Mouse (Mus musculus) megakaryocyte, embryonic 14.5 days (primary cell): ENCODE results near the gene Prkar2a. TPM values are rescaled to one million over a fixed set of nuclear protein-coding genes. Genes with fewer than 3 reads are reported as not detected.

ENCODE experiments used
- H3K27me3 ChIP-seq: replicated peaks from 2 replicates; pipeline ENCODE3; 2012; ENCODE audit warnings: inconsistent platforms
- H3K36me3 ChIP-seq: replicated peaks from 2 replicates; pipeline ENCODE3; 2012; ENCODE audit warnings: low read length, inconsistent platforms, mixed read lengths
- H3K4me1 ChIP-seq: 2 replicates; pipeline ENCODE4 v1.6.1; 2012; ENCODE audit warnings: inconsistent platforms
- H3K4me3 ChIP-seq: replicated peaks from 2 replicates; pipeline ENCODE3; 2012; ENCODE audit warnings: moderate library complexity, mild to moderate bottlenecking, inconsistent platforms
- H3K9me3 ChIP-seq: 2 replicates; pipeline ENCODE4 v1.6.1; 2012; ENCODE audit warnings: inconsistent platforms
- FLI1 ChIP-seq: IDR thresholded peaks from 2 replicates; pipeline ENCODE4 v1.6.1; 2012; ENCODE audit warnings: low read length, inconsistent platforms, mixed read lengths
- GATA1 ChIP-seq: IDR thresholded peaks from 3 replicates; pipeline ENCODE4 v1.6.1; 2012; ENCODE audit warnings: mixed read lengths, low read length, inconsistent platforms, borderline replicate concordance
- polyA plus RNA-seq: library from polyadenylated mRNA; stranded (reverse); fragments of >175 nt; gene quantifications from 2 replicates; pipeline ENCODE4 v1.2.3, GENCODE M21; 2012; ENCODE audit warnings: low replicate concordance; ENCODE audit not compliant: insufficient read depth

The Prkar2a gene
- polyA plus RNA-seq, 1 experiment, result 2.8 TPM

DNA sequence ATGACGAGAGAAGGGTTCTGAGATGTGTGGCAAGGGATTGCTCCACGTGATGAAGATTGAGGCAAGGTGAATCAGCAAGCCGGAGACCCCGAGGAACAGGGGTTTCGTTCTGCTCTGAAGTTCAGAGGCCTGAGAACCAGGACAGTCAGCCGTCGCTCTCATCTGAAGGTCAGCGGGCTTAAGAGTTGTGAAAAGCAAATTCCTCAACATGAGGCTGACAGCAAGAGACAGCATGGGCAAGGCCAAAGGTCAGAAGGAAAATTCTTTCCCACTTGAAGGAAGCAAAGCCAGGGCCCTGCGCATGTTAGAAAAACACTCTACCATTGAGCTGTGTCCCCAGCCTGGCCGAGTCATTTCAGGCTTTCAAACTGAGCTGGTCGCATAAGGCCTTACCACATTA is 61.5 kb downstream of the Prkar2a start:
- peaks cover 34% of the 10 kb centered on the region for H3K36me3 ChIP-seq
- H3K9me3 ChIP-seq, result no peaks in the 10 kb centered on the region
- H3K4me1 ChIP-seq, result peaks cover 4% of the 10 kb centered on the region; the same call in 1 of the 2 replicates
- peaks cover 13% of the 10 kb centered on the region for H3K27me3 ChIP-seq
- H3K4me3 ChIP-seq, result no peak overlapping the region
- TF ChIP-seq GATA1 (no peak), FLI1 (no peak)

DNA sequence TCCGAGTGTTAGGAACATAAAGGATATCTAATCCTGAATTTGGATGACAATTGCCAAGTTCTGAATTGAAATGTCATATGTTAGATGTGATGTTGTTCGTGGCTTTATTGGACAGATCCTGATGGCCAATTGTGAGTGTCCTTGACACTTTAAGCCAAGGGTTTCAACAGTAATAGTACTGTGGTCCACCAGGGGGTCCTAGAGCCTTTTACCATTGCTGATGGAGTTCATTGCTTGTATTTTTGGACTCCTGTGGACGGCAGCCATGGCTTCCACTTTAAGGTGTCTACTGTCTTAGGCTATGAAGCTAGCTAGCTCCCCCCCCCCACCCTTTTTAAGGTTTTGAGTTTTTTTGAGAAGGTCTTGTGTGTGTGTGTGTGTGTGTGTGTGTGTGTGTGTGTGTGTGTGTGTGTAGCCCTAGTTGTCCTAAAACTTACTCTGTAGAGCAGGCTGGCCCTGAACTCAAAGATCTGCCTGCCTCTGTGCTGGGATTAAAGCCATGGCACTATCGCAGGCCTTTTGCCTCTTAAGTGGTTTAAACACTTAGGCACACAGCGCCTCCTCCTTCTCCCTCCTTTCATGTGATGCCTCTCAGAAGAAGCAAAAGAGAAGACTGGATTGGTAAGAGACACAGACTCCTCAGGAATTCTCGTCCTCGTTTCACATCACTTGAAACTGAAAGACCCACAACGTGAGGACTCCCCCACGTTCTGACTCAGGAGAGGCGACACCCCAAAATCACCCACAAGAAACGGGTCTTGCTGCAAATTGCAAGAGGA is 63.2 kb downstream of the Prkar2a start:
- TF ChIP-seq GATA1 (no peak), FLI1 (no peak)
- H3K36me3 ChIP-seq, result peaks cover 16% of the 10 kb centered on the region
- H3K27me3 ChIP-seq, result peaks cover 13% of the 10 kb centered on the region
- H3K4me1 ChIP-seq, result peaks cover 4% of the 10 kb centered on the region; the same call in 1 of the 2 replicates
- H3K4me3 ChIP-seq, result no peak overlapping the region
- no peaks in the 10 kb centered on the region for H3K9me3 ChIP-seq

DNA sequence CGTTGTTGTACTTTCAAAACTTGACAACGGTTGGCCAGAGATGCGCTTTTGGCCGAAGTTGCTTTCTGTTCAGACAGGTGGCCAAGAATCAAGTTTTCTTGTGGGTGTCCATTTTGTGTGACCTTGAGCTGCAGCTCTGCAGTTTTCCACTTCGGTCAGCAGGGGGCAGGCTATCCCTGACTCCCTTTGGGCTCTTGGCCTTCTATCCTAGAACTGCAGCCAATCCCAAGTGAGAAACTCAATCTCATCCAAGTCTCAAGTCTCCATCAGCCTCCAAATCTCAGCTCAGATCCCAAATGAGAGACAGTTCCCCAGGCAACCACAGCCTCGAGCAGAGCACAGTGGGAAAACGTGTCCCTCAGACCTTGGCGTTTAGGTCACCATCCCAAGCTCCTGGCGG is 64.2 kb downstream of the Prkar2a start:
- Histone ChIP-seq H3K27me3 (peaks cover 13% of the 10 kb centered on the region), H3K9me3 (no peaks in the 10 kb centered on the region), H3K4me3 (no peak overlapping the region), H3K36me3 (peaks cover 7% of the 10 kb centered on the region), H3K4me1 (peaks cover 4% of the 10 kb centered on the region; the same call in 1 of the 2 replicates)
- no peak for TF ChIP-seq FLI1
- no peak for TF ChIP-seq GATA1

DNA sequence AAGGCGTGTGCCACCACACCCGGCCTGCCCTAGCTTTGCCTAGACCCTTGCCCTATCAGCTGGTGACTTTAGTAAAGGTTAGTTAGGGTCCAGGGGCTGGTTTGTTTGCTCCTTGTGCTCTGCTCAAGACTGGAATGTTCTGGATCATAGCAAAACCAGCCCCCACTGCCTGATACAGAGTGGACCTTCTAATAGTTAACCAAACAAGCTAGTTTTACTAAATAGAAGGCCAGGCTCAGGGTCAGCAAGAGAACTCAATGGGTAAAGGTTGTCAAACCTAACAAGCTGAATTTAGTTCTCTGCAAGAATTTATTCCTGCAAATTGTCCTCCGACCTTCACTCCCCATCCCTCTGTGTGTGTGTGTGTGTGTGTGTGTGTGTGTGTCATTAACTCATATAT is 64.9 kb downstream of the Prkar2a start:
- TF ChIP-seq FLI1, result no peak
- no peak for TF ChIP-seq GATA1
- peaks cover 4% of the 10 kb centered on the region; the same call in 1 of the 2 replicates for H3K4me1 ChIP-seq
- no peak overlapping the region for H3K4me3 ChIP-seq
- no peaks in the 10 kb centered on the region for H3K9me3 ChIP-seq
- peaks cover 13% of the 10 kb centered on the region for H3K27me3 ChIP-seq
- peaks cover under 1% of the 10 kb centered on the region for H3K36me3 ChIP-seq

DNA sequence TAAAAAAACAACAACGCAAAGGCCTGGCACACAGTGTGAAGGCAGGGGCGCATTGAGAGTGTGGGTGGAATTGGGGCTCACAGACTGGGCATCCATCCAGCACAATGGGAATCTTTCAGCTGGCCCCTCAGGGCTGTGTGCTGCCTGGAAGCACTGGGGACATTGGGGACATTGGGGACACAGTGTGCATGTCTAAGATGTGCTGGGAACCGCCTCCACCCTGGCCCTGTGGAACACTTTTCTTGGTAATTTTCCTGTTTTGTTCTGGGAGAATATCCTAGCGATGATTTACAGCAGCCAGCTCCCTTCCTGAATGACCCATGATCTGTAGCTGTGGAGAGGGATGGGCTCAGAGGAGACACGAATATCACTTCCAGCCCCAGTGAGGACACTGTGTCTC is 65.3 kb downstream of the Prkar2a start:
- no peak overlapping the region for H3K4me3 ChIP-seq
- peaks cover 4% of the 10 kb centered on the region; the same call in 1 of the 2 replicates for H3K4me1 ChIP-seq
- TF ChIP-seq FLI1, result no peak
- TF ChIP-seq GATA1, result no peak
- H3K36me3 ChIP-seq, result no peaks in the 10 kb centered on the region
- peaks cover 2% of the 10 kb centered on the region; the same call in 1 of the 2 replicates for H3K9me3 ChIP-seq
- peaks cover 13% of the 10 kb centered on the region for H3K27me3 ChIP-seq

DNA sequence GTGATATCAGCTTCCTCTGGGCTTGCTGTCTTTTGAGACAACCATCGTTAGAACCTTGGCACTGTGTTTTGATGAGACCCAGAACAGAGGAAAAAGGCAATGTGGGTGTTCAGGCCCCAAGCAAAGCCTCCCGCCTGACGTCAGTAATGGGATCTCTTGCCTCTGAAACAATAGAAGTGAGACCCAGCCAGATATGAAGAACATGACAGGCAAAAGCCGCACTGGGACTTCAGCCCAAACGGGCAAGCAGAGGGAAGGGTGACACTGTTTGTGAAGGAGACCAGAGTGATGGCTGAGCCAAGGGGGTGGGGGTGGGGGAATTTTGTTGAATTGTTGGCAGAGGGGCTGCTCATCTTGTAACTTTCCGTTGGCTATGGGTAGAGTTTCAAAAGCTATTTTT is 68.3 kb downstream of the Prkar2a start:
- Histone ChIP-seq H3K36me3 (no peaks in the 10 kb centered on the region), H3K9me3 (peaks cover 8% of the 10 kb centered on the region), H3K27me3 (peaks cover 13% of the 10 kb centered on the region), H3K4me1 (peaks cover 4% of the 10 kb centered on the region; the same call in 1 of the 2 replicates), H3K4me3 (no peak overlapping the region)
- TF ChIP-seq GATA1, result no peak
- TF ChIP-seq FLI1, result no peak

DNA sequence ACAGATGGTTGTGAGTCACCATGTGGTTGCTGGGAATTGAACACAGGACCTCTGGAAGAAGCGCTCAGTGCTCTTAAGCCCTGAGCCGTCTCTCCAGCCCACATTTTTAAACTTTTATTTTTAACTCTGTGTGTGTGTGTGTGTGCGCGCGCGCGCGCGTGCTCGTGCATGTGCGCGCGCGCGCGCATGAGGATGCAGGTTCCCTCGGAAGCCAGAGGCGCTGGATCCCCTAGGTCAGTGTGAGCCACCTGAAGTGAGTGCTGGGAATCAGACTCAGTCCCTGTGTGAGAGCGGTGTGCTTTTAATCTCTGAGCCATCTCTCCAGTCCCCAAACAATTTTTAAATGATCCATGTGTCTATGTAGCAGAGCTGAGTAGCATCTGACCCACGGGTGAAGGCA is 70.0 kb downstream of the Prkar2a start:
- Histone ChIP-seq H3K9me3 (peaks cover 8% of the 10 kb centered on the region), H3K36me3 (no peaks in the 10 kb centered on the region), H3K4me3 (no peak overlapping the region), H3K27me3 (peaks cover 13% of the 10 kb centered on the region), H3K4me1 (no peaks in the 10 kb centered on the region)
- TF ChIP-seq FLI1 (no peak), GATA1 (no peak)

DNA sequence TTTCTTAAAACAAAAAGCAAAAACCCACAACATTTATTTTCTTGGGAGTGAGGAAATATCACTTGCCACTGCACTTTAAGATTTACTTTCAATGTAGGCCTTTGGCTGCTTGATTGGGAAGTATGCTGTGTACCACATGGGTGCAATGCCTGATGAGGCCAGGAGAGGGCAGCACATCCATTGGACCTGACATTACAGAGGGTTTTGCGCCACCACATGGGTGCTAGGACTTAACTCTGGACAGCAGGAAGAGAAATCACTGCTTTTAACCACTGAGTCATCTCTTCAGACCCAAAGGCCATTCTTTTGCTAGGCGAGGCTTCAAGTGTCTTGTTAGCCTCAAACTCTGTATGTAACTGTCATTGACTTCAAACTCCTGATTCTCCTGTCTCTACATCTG is 70.7 kb downstream of the Prkar2a start:
- no peaks in the 10 kb centered on the region for H3K4me1 ChIP-seq
- H3K27me3 ChIP-seq, result peaks cover 8% of the 10 kb centered on the region
- no peak overlapping the region for H3K4me3 ChIP-seq
- no peak for TF ChIP-seq FLI1
- TF ChIP-seq GATA1, result no peak
- H3K36me3 ChIP-seq, result no peaks in the 10 kb centered on the region
- peaks cover 8% of the 10 kb centered on the region for H3K9me3 ChIP-seq

DNA sequence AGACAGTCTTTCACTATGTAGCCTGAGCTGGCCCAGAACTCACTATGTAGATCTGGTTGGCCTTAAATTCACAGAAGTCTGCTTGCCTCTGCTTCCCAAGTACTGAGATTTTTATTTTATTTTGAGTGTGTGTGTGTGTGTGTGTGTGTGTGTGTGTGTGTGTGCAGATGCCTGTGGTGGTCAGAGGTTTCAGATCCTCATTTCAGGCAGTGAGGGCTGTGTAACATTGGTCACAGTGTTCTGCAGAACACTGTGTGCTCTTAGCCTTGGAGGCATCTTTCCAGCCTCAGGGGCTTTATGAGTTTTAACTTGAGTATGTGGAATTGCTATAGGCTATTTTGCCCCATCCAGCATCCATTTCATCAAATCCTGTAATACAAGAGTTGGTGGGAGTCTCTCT is 72.4 kb downstream of the Prkar2a start:
- no peak overlapping the region for H3K4me3 ChIP-seq
- no peaks in the 10 kb centered on the region for H3K36me3 ChIP-seq
- TF ChIP-seq GATA1, result no peak
- no peak for TF ChIP-seq FLI1
- peaks cover 9% of the 10 kb centered on the region for H3K27me3 ChIP-seq
- no peaks in the 10 kb centered on the region for H3K4me1 ChIP-seq
- H3K9me3 ChIP-seq, result peaks cover 8% of the 10 kb centered on the region

DNA sequence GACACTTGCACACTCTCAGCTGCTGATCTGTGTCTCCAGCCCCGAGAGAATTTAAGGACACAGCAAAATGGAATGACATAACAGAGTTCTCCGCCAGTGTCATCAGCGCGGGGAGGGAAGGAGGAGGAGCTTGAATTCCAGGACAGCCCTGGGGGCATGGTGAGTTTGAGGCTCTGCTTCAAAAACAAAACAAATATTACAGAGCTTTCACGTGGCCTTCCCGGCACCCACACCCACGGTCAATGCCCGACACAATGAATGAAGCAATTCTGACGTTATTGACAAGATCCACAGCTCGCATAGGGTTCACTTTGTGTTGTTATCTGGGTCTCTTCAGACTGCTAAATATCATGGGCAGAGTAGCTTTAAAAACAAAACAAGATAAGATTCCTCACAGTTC is 75.9 kb downstream of the Prkar2a start:
- Histone ChIP-seq H3K4me3 (no peak overlapping the region), H3K36me3 (no peaks in the 10 kb centered on the region), H3K4me1 (no peaks in the 10 kb centered on the region), H3K9me3 (peaks cover 1% of the 10 kb centered on the region), H3K27me3 (peaks cover 11% of the 10 kb centered on the region)
- TF ChIP-seq FLI1 (no peak), GATA1 (no peak)
